Mouse (Mus musculus) gastrocnemius, postnatal 36 days (tissue): ENCODE results near the gene 4931429L15Rik. TPM values are rescaled to one million over a fixed set of nuclear protein-coding genes. Genes with fewer than 3 reads are reported as not detected.

ENCODE experiments used
- DNase-seq, 2 experiments: peaks; one replicate each; pipeline ENCODE4 v3.0.0; 2022
- intact Hi-C: fragments of 180-260 bp; cut with DNase I; formaldehyde crosslinking; loops from one replicate; pipeline ENCODE4 v1.15.1; 2025
- total RNA-seq, 2 experiments: library from RNA; stranded (reverse); gene quantifications; 2 replicates each; pipeline ENCODE4 v1.2.3; 2021

Gene 4931429L15Rik
- total RNA-seq, 2 experiments from 2014 or later, result not detected

GRCm38 (mm10) chr9:46328572-46329249, 8.9 kb upstream of the 4931429L15Rik start:
- DNase-seq, result no peak
- intact Hi-C loops, result no loop called here

DNA sequence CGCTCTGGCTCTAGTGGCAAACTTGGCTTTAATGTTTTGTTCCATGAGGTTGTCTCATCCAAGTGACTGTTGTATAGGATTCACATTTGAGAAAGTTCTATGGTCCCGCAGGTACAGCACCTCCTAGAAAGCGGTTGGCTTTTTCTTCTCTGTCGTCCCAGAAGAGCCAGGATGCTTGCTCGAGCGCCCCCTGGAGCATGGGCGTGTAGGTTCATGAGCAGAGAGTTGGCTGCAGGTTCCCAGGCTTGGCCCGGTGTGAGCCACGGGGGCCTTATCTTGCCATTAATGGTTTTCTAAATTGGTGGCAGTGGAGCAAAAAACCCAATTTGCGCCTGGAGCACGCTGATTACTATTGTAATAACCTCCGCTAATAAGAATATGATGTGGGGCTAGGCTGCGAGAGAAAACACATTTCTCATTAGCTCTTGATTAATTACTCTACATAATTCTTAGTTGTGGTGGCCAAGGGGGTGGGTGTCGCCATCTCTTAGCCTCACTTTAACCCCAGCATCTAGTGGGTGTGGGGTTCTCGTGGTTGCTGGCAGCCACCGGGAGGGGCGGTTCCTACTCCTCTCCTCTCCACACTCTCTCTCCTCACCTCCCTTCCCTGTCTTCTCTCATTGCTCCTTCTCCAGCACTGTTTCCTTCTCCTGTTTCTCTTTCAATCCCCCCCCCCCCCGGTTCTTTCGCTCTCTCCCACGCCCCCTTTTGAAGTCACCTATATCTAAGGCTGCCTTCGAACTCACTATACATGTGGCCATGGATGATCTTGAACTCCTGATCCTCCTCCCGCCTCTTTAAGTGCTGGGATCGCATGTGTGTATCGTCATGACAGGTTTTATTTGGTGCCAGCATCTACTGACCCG, 8.2 kb upstream of the 4931429L15Rik start:
- no peak for DNase-seq
- intact Hi-C loops, result no loop called here

DNA sequence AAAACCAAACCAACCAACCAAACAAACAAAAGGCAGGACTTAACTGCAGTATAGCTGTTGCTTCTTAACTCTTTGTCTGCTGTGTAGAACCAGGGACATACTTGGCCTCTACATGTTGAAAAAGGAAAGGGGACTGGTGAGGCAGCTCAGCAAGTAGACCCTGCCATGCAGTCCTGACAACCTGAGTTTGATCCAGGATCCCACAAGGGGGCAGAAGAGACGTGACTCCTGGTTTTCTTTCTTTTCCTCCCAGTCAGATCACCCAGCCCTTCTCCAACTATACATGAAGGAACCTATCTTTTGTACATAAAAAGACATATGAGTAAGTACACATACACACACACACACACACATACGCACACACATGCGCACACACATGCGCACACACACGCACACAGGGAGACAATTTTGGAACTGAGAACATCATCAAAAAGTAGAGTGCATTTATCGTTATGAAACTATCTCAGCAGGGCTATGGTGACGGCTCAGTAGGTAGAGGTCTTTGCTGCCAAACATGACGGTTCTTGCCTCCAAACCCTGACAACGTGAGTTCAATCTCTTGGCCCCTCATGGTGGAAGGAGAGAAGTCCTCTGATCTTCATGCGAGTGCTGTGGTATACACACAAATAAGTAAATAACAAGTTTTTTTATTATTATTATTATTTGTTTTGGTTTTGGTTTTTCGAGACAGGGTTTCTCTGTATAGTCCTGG, 7.1 kb upstream of the 4931429L15Rik start:
- intact Hi-C loops, result no loop called here
- DNase-seq, result no peak

DNA sequence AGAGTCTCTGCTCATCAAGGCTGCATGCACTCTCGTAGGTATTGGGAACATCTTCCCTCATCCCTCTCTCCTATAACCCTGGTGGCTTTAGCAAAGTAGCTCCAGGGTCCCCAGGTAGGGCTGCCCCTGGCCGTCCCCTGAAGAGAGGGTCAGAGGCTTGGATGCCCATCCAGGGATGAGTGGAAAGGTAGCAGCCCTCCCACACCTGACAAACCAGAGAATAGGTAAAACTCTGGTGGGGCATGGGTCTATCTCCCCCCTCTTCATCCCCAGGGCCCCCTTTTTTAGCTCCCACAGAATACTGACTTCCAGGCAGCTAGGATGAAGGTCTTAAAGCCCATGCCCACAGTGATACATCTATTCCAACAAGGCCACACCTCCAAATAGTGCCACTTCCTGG, 675 bp upstream of the 4931429L15Rik start:
- DNase-seq, result no peak
- intact Hi-C loops, result no loop called here

- DNase-seq, result no peak
- intact Hi-C loops, result no loop called here
Observed at GRCm38 (mm10) chr9:46317957-46318356, 1.8 kb downstream of the 4931429L15Rik start.

DNA sequence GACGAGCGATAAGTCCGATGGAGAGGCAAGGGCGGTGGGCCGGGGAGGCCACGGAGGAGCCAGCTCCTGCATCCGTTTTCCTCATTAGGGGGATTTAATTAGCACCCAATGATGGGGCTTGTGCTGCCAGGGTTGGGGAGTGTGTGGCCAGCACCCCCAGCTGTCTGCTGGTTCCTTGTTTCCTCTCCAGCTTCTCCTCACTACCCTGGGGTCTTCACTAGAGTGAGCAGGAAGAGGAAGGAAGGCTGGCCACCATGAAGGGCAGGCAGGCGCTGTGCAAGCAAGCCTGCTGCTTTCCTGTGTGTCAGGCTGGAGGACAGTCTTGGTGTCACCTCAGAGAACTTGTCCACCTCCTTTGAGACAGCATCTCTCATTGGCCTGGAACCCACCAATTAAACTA, 2.9 kb downstream of the 4931429L15Rik start:
- intact Hi-C loops, result no loop called here

GRCm38 (mm10) chr9:46316388-46316787, 3.4 kb downstream of the 4931429L15Rik start:
- intact Hi-C loops, result no loop called here
- no peak for DNase-seq

More for the DNA sequence above, 2.9 kb downstream of the 4931429L15Rik start:
- no peak for DNase-seq

DNA sequence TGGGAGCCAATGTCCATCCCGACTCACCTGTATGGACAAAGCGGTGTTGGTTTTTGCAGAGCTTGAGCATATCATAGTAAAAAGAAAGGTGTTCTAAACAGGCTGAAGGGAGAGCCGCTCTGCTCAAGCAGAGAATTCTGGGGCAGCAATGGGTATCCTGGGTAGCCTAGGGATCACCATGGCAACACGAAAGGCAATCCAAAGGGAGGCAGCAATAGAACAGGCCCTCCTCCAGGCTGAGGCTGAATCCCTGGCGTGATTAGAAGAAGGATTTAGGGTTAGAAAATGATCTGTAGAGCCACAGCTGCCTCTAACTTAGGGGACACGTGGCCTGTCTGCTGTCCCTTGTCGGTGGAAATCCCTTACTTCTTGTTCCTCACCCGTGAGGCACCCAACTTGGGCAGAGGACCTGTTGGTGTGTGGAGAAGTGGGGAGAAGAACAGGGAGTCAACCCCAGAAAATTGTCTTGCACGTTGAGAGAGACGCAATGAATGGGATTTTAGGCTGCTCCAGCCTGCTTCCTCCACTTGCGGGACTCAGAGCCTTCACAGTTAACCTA, 3.9 kb downstream of the 4931429L15Rik start:
- no peak for DNase-seq
- intact Hi-C loops, result no loop called here

GRCm38 (mm10) chr9:46314921-46315320, 4.9 kb downstream of the 4931429L15Rik start:
- intact Hi-C loops, result no loop called here
- no peak for DNase-seq

DNA sequence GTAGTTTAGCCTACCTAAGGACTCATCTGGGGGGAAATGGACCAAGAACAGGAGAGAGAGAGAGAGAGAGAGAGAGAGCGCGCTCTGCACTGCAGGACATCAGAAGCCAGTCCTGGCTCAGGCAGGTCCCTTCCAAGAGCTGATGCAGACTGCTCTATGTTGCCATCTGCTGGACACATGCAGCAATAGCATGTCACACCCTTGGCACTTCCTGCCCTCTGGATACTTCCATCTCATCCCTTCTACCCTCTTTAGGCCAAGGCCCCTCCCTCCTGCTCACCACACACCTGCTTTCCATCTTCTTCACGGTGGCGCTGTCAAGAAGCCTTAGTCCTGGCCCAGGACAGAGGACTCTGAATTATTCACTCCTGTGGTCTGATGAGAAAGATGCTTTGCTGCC, 5.3 kb downstream of the 4931429L15Rik start:
- intact Hi-C loops, result no loop called here
- peak; percentile 43 to 46 for DNase-seq

GRCm38 (mm10) chr9:46309121-46309520, 10.7 kb downstream of the 4931429L15Rik start:
- intact Hi-C loops, result no loop called here
- no peak for DNase-seq

DNA sequence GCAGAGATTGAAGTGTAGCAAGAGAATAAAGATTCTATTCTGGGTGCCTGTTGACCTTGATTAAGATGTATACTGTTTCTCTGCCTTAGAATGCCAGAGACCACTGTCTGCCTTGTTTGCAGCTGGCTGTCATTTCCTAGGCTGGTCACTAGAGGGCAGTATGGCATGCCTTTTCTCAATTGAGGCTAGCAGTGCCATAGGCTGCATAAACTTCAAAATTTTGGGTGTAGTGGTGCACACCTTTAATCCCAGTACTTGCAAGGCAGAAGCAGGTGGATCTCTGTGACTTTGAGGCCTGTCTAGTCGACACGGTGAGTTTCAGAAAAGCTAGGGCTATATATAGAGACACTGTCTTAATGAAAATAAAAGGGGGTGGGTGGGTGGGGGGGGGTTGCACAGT, 17.6 kb downstream of the 4931429L15Rik start:
- intact Hi-C loops, result no loop called here
- no peak for DNase-seq

- intact Hi-C loops, result no loop called here
- DNase-seq, result no peak
Observed at GRCm38 (mm10) chr9:46298381-46298780, 21.4 kb downstream of the 4931429L15Rik start.

DNA sequence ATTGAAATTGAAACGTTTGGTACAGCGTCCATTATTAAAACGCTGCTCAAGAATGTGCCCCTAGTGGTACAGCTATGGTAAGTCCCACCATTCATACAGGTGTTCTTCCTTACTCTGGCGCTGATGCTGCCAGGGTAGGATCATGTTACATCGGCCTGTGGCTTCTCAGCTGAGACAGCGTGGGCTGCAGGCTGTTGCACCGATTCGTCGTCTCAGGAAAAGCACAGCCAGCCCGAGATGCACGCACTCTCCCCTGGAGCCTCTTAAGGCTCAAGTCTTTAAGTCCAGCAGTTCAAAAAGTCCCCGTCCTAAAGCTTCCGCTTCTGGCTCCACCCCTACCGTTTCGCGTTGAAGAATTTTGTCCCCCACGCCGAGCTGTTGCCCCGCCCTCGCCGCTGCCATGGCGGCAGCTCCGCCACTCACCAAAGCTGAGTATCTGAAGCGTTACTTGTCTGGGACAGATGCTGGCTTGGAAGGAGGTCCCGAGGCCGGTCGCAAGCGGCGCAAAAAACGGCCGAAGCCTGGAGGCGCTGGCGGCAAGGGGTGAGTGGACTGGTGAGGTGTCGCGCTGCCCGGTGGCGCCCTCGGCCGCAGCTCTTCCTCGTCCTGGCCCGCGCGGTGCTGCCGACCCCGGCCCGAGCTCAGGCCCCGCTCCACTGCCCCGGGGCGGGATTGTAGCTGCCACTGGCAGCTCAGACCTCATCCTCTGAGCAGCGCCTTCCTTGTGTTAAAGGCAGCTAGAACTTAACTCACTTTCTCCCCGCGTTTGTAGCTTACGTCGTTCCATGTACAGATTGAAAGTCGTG, 37.0 kb downstream of the 4931429L15Rik start, which contains the start of gene Bud13:
Gene Bud13, plus strand, starts transcription at position 378 of the 806 bp plus-strand sequence.
- peak; percentile 90 to 91 for DNase-seq
- intact Hi-C loops, result no loop called here

- intact Hi-C loops, result no loop called here
- DNase-seq, result no peak
Observed at GRCm38 (mm10) chr9:46274494-46274893, 45.3 kb downstream of the 4931429L15Rik start.

GRCm38 (mm10) chr9:46272677-46273454, 46.9 kb downstream of the 4931429L15Rik start, which contains the start of gene Zpr1:
Zpr1 (plus strand) TSS chr9:46273064.
- intact Hi-C loops, result no loop called here
- DNase-seq, result peak; percentile 78 to 82

DNA sequence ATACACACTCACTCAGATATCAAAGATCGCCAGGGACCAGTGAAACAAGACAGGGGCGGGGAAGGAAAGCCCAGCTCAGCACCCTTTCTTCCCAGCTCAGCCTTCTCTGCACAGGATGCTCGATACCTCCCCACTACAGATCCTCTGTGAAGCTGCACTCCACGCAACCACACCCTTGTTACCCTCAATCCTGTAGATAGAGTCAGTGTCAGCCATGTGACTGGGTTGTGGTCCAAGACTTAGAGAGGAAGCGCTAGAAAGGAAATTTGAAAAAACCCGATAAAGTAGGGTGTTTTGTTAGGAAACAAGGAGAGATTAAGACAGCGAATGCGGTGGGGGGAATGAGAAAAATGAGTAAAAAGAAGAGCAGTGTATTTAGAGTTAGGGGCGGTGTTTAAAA, 47.7 kb downstream of the 4931429L15Rik start:
- intact Hi-C loops, result no loop called here
- no peak for DNase-seq

DNA sequence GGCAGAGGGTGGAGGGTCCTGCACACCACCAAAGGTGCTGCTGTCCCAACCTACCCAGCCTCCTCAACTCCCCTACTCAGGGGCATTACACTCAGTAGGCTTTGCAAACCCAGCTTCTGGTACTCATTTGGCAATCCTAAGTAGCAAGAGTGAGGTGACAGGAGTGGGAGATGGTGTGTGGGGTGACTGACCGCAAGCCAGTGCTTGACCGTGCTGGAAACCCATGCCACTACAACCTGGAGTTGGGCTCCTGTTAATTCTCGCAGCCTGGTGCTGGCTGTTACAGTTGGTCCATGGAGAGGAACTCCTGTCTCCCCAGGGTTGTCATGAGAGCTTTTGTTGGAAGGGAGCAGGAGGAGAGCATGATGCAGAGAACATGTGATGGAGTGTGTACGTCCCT, 49.0 kb downstream of the 4931429L15Rik start:
- DNase-seq, result no peak
- intact Hi-C loops, result no loop called here

- DNase-seq, result no peak
Observed at GRCm38 (mm10) chr9:46269125-46269524, 50.7 kb downstream of the 4931429L15Rik start.

More at GRCm38 (mm10) chr9:46269125-46269524, 50.7 kb downstream of the 4931429L15Rik start:
- intact Hi-C loops, result no loop called here
